Mouse (Mus musculus): ENCODE measurements around the gene D930020B18Rik. TPM values are rescaled to one million over a fixed set of nuclear protein-coding genes. Genes with fewer than 3 reads are reported as not detected.

Gene D930020B18Rik
- total and polyA plus RNA-seq, 2 experiments from 2014 or later = 0.31 to 0.90 TPM

DNA sequence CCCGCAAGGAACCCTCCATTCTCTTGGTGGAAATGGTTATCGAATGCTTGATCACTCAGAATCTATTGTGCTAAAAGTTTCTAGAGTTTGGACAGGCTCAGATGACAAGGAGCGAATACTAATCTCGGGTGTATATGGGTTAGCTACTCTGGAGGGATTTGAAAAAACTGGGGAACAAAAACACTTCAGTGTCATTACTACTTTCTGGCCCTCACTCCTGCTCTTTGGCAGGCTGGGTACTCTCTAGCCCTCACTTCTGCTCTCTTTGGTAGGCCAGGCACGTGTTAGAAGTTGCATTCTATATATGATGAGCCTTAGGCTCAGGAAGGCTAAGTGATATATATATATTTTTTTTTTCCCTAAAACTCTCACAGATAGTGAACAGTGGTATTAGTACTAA lies 1.8 kb upstream of the D930020B18Rik start:
- TF ChIP-seq CTCF (IDR thresholded peaks at IDR 0.05; ENCODE audit: low read depth) = no peak
- no peaks in the 10 kb centered on the region for H3K36me3 ChIP-seq (ENCODE audit: insufficient read depth)
- WGBS = 71% methylated on average over 5 of the region's 5 CpGs
- ATAC-seq (no peak), DNase-seq (no peak)
- H3K4me1 ChIP-seq (ENCODE audit: insufficient read depth) = peaks cover 8% of the 10 kb centered on the region; the same call in 1 of the 2 replicates
- H3K27ac ChIP-seq (ENCODE audit: low read depth, low read length) = no peak overlapping the region
- H3K27me3 ChIP-seq (ENCODE audit: insufficient read depth, low read length) = peaks cover 19% of the 10 kb centered on the region; the same call in 1 of the 2 replicates
- no peaks in the 10 kb centered on the region for H3K9me3 ChIP-seq (ENCODE audit: low read length)
- H3K4me3 ChIP-seq (ENCODE audit: low read depth, low read length) = no peak overlapping the region
- no peak overlapping the region for H3K4me2 ChIP-seq (ENCODE audit: low read depth)
- no peak overlapping the region for H3K9ac ChIP-seq

DNA sequence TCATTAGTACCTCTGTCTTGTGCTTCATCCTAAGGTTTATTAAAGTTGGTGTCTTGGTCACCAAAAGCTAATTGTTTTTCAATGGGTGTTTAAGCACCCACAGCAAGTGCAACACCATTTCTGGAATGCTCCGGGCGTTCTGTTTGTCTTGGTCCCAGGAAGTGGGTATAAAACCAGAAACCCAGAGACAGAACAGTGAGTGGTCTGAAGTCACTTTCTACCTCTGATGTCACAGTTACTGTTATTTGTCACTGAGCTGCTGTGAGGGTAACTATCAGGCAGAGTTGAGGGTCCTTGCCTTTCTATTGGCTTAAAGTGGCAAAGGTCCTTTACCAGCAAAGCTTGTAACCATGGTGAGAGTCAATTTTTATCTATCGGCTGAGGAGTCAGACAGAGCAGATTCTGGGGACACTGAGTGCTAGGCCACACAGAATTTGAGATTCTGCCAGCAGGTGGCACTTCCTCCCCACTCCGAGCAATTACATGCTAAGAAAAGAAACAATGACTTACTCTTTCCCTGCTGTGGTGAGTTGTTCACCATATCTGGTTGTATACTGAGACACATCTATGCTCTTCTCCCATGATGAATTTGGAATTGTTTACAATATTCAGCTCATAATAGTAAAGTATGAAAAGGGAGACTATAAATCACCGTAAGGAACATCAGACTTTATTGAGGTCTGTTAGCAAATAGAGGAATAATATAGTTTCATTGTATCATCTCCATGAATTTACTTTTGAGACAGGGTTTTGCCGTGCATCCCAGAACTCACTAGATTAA lies 1.0 kb upstream of the D930020B18Rik start:
- ATAC-seq (peak; percentile 79), DNase-seq (peak; percentile 78)
- H3K4me3 ChIP-seq (ENCODE audit: low read depth, low read length) = 0 out of 2 replicates have a peak overlapping the region, but pooled peaks have one; percentile 46
- peaks cover 8% of the 10 kb centered on the region; the same call in 1 of the 2 replicates for H3K4me1 ChIP-seq (ENCODE audit: insufficient read depth)
- 0 out of 2 replicates have a peak overlapping the region, but pooled peaks have one; percentile 92 for H3K4me2 ChIP-seq (ENCODE audit: low read depth)
- no peak overlapping the region for H3K9ac ChIP-seq
- 44% methylated on average over 6 of the region's 6 CpGs for WGBS
- TF ChIP-seq CTCF (IDR thresholded peaks at IDR 0.05; ENCODE audit: low read depth) = peak; percentile 74
- H3K27ac ChIP-seq (ENCODE audit: low read depth, low read length) = no peak overlapping the region
- H3K36me3 ChIP-seq (ENCODE audit: insufficient read depth) = no peaks in the 10 kb centered on the region
- H3K27me3 ChIP-seq (ENCODE audit: insufficient read depth, low read length) = peaks cover 19% of the 10 kb centered on the region; the same call in 1 of the 2 replicates
- no peaks in the 10 kb centered on the region for H3K9me3 ChIP-seq (ENCODE audit: low read length)

DNA sequence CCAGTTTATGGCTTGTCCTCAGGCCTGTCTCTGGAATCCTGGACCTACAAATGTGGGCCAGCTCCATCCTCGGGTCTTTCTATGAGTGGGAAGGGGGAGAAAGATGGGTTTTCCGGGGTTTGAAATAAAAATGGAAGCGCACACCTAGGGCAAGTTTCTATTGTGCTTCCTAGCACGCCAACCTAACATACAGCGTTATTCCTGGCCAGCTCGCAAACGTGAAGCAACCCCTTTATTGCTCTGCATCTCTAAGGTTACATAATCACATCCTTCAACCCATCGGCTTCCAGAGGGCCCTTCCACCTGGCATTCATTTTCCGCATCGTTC lies 480 bp upstream of the D930020B18Rik start:
- peak overlapping the region; percentile 46 for H3K4me3 ChIP-seq (ENCODE audit: low read depth, low read length)
- H3K4me1 ChIP-seq (ENCODE audit: insufficient read depth) = peaks cover 8% of the 10 kb centered on the region; the same call in 1 of the 2 replicates
- DNase-seq (no peak), ATAC-seq (no peak)
- H3K9ac ChIP-seq = 0 out of 2 replicates have a peak overlapping the region, but pooled peaks have one; percentile 39
- H3K9me3 ChIP-seq (ENCODE audit: low read length) = no peaks in the 10 kb centered on the region
- 13% methylated on average over 10 of the region's 10 CpGs for WGBS
- H3K4me2 ChIP-seq (ENCODE audit: low read depth) = peak overlapping the region; percentile 92
- no peaks in the 10 kb centered on the region for H3K36me3 ChIP-seq (ENCODE audit: insufficient read depth)
- H3K27me3 ChIP-seq (ENCODE audit: insufficient read depth, low read length) = peaks cover 19% of the 10 kb centered on the region; the same call in 1 of the 2 replicates
- TF ChIP-seq CTCF (IDR thresholded peaks at IDR 0.05; ENCODE audit: low read depth) = no peak
- H3K27ac ChIP-seq (ENCODE audit: low read depth, low read length) = no peak overlapping the region

DNA sequence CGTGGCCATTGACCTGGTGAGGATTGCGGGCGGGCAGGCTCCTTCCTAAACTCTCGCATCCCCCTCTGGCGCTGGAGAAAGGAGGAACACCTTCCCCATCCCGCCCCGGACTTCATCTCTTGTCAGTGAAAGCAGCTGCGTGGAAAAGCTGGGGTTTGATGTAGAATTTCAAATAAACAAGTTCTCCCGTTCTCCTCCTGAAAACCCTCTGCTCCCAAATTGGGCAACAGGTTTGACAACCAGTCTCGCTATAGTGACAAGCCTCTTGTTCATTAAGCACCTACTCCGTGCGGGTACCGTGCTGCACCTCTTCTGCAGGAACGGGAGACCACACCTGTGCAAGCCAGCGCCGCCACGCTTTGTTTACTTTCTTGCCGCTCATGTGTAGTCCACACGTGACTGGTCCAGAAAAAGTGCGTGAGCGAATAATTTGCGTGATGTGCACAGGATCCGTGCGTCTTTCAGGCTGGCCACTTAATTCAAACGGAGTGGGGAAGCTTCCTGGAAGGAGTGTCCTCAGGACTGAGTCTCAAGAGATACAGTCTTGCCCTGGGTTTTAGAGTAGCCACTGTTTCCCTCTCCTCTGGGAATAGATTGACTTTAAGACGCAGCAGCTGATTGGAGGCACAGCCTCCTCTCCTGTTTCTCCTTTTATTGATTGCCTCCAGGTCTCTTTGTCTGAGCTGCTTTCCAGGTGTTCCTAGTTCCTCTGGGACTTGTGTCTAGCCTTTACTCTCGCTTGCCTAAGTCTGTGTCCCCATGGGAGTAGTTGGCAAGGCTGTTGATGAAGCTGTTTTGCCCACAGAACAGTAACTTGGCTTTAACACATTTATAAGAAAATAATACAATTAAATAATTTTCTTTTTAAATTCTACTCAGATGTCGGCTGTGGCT lies 913 bp downstream of the D930020B18Rik start:
- peak overlapping the region; percentile 46 for H3K4me3 ChIP-seq (ENCODE audit: low read depth, low read length)
- peaks cover 8% of the 10 kb centered on the region; the same call in 1 of the 2 replicates for H3K4me1 ChIP-seq (ENCODE audit: insufficient read depth)
- DNase-seq (peak; percentile 16), ATAC-seq (0 out of 2 replicates have a peak, but pooled peaks have one; percentile 25)
- peak overlapping the region; percentile 92 for H3K4me2 ChIP-seq (ENCODE audit: low read depth)
- TF ChIP-seq CTCF (IDR thresholded peaks at IDR 0.05; ENCODE audit: low read depth) = no peak
- H3K36me3 ChIP-seq (ENCODE audit: insufficient read depth) = no peaks in the 10 kb centered on the region
- H3K9ac ChIP-seq = peak overlapping the region; percentile 39
- H3K9me3 ChIP-seq (ENCODE audit: low read length) = no peaks in the 10 kb centered on the region
- WGBS = 6% methylated on average over 28 of the region's 28 CpGs
- H3K27ac ChIP-seq (ENCODE audit: low read depth, low read length) = no peak overlapping the region
- H3K27me3 ChIP-seq (ENCODE audit: insufficient read depth, low read length) = peaks cover 19% of the 10 kb centered on the region; the same call in 1 of the 2 replicates

DNA sequence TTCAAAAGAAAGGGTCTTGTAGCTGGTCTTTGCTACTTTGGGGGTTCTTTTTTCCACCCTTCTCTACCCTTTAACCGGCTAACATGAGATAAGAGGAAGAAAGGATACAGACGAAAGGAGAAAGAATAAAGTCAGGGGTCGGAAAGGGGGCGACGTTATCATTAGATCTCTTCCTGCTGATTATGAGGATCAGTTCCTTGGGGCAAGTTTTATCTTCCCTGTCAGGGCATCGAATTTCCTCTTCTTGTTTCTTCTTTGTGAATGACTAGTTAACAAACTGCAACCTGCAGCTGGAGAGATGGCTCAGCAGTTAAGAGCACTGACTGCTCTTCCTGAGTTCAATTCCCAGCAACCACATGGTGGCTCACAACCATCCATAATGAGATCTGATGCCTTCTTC lies 4.9 kb downstream of the D930020B18Rik start:
- no peaks in the 10 kb centered on the region for H3K9me3 ChIP-seq (ENCODE audit: low read length)
- no peak overlapping the region for H3K4me3 ChIP-seq (ENCODE audit: low read depth, low read length)
- no peaks in the 10 kb centered on the region for H3K36me3 ChIP-seq (ENCODE audit: insufficient read depth)
- WGBS = 73% methylated on average over 6 of the region's 6 CpGs
- no peak overlapping the region for H3K27ac ChIP-seq (ENCODE audit: low read depth, low read length)
- no peak for DNase-seq
- H3K27me3 ChIP-seq (ENCODE audit: insufficient read depth, low read length) = peaks cover 19% of the 10 kb centered on the region; the same call in 1 of the 2 replicates
- TF ChIP-seq CTCF (IDR thresholded peaks at IDR 0.05; ENCODE audit: low read depth) = no peak
- no peak overlapping the region for H3K4me2 ChIP-seq (ENCODE audit: low read depth)
- 0 out of 2 replicates have a peak, but pooled peaks cover under 1% of the 10 kb centered on the region for H3K4me1 ChIP-seq (ENCODE audit: insufficient read depth)
- no peak overlapping the region for H3K9ac ChIP-seq
- ATAC-seq = no peak

DNA sequence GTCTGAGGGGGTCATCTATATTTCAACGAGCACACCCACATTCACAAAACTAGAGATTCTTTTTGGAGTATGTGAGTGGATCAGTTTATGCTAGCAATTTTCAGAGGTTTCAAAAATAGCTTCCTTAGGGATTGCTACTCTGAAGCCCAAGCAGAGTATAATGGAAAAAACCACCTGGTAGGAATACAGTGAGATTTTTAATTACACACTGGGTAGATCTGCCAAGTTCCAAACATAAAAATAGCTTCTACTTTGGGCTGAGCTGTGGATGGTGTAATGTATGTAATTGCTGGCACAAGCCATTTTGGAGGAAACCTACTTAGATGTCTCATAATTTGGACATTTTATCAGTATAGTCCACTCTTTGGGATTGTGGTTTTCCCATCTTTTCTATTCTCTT lies 11.7 kb downstream of the D930020B18Rik start:
- Histone ChIP-seq H3K9ac (no peak overlapping the region), H3K27ac (ENCODE audit: low read depth, low read length) (no peak overlapping the region), H3K36me3 (ENCODE audit: insufficient read depth) (no peaks in the 10 kb centered on the region), H3K27me3 (ENCODE audit: insufficient read depth, low read length) (no peaks in the 10 kb centered on the region), H3K9me3 (ENCODE audit: low read length) (no peaks in the 10 kb centered on the region), H3K4me2 (ENCODE audit: low read depth) (no peak overlapping the region), H3K4me3 (ENCODE audit: low read depth, low read length) (no peak overlapping the region), H3K4me1 (ENCODE audit: insufficient read depth) (no peaks in the 10 kb centered on the region)
- no peak for TF ChIP-seq CTCF (IDR thresholded peaks at IDR 0.05; ENCODE audit: low read depth)
- peak; percentile 50 for DNase-seq
- 79% methylated on average over 1 of the region's 1 CpGs for WGBS
- ATAC-seq = peak; percentile 73
